Mouse (Mus musculus): ENCODE data around the gene Pax5. TPM values are rescaled to one million over a fixed set of nuclear protein-coding genes. Genes with fewer than 3 reads are reported as not detected.

Gene Pax5
- polyA plus RNA-seq, 1 experiment from 2014 or later, result 0.05 TPM

GRCm38 (mm10) chr4:44702891-44703685, 7.2 kb downstream of the Pax5 start:
- Histone ChIP-seq H3K4me3 (ENCODE audit: low read depth, low read length) (peak overlapping the region; percentile 38; the same call in 1 of the 2 replicates), H3K27me3 (replicated peaks; ENCODE audit: insufficient read depth, low read length) (peaks cover 75% of the 10 kb centered on the region), H3K4me2 (replicated peaks; ENCODE audit: low read depth, low read length) (peak overlapping the region; percentile 55; the same call in 1 of the 2 replicates), H3K9ac (replicated peaks; ENCODE audit: low read depth) (no peak overlapping the region), H3K4me1 (ENCODE audit: insufficient read depth, low read depth, low read length) (no peaks in the 10 kb centered on the region), H3K36me3 (ENCODE audit: insufficient read depth, low read length) (no peaks in the 10 kb centered on the region), H3K27ac (ENCODE audit: low read length) (no peak overlapping the region), H3K9me3 (ENCODE audit: low read length) (no peaks in the 10 kb centered on the region)
- WGBS, result 2% methylated on average over 58 of the region's 58 CpGs
- ATAC-seq, result no peak
- TF ChIP-seq CTCF (IDR thresholded peaks at IDR 0.05) (no peak), EP300 (IDR thresholded peaks at IDR 0.05) (no peak)
- no peak for DNase-seq (ENCODE audit: low spot score)

GRCm38 (mm10) chr4:44702011-44702527, 8.2 kb downstream of the Pax5 start:
- H3K9me3 ChIP-seq (ENCODE audit: low read length), result no peaks in the 10 kb centered on the region
- TF ChIP-seq EP300 (IDR thresholded peaks at IDR 0.05), result no peak
- no peak for TF ChIP-seq CTCF (IDR thresholded peaks at IDR 0.05)
- no peak overlapping the region for H3K9ac ChIP-seq (replicated peaks; ENCODE audit: low read depth)
- no peaks in the 10 kb centered on the region for H3K36me3 ChIP-seq (ENCODE audit: insufficient read depth, low read length)
- 2% methylated on average over 25 of the region's 25 CpGs for WGBS
- no peak overlapping the region for H3K27ac ChIP-seq (ENCODE audit: low read length)
- ATAC-seq (no peak), DNase-seq (ENCODE audit: low spot score) (no peak)
- no peak overlapping the region for H3K4me2 ChIP-seq (replicated peaks; ENCODE audit: low read depth, low read length)
- H3K27me3 ChIP-seq (replicated peaks; ENCODE audit: insufficient read depth, low read length), result peaks cover 73% of the 10 kb centered on the region
- no peaks in the 10 kb centered on the region for H3K4me1 ChIP-seq (ENCODE audit: insufficient read depth, low read depth, low read length)
- no peak overlapping the region for H3K4me3 ChIP-seq (ENCODE audit: low read depth, low read length)

- Histone ChIP-seq H3K9ac (replicated peaks; ENCODE audit: low read depth) (no peak overlapping the region), H3K27ac (ENCODE audit: low read length) (no peak overlapping the region), H3K27me3 (replicated peaks; ENCODE audit: insufficient read depth, low read length) (peaks cover 69% of the 10 kb centered on the region), H3K4me3 (ENCODE audit: low read depth, low read length) (no peak overlapping the region), H3K36me3 (ENCODE audit: insufficient read depth, low read length) (no peaks in the 10 kb centered on the region), H3K4me2 (replicated peaks; ENCODE audit: low read depth, low read length) (no peak overlapping the region), H3K9me3 (ENCODE audit: low read length) (no peaks in the 10 kb centered on the region), H3K4me1 (ENCODE audit: insufficient read depth, low read depth, low read length) (no peaks in the 10 kb centered on the region)
- WGBS, result 2% methylated on average over 9 of the region's 9 CpGs
- no peak for DNase-seq (ENCODE audit: low spot score)
- no peak for TF ChIP-seq EP300 (IDR thresholded peaks at IDR 0.05)
- TF ChIP-seq CTCF (IDR thresholded peaks at IDR 0.05), result no peak
- ATAC-seq, result no peak
These were observed 8.8 kb downstream of the Pax5 start for GRCm38 (mm10) chr4:44701513-44701912.

- no peak overlapping the region for H3K27ac ChIP-seq (ENCODE audit: low read length)
- H3K4me2 ChIP-seq (replicated peaks; ENCODE audit: low read depth, low read length), result no peak overlapping the region
- peaks cover 26% of the 10 kb centered on the region for H3K27me3 ChIP-seq (replicated peaks; ENCODE audit: insufficient read depth, low read length)
- TF ChIP-seq CTCF (IDR thresholded peaks at IDR 0.05) (no peak), EP300 (IDR thresholded peaks at IDR 0.05) (no peak)
- H3K36me3 ChIP-seq (ENCODE audit: insufficient read depth, low read length), result no peaks in the 10 kb centered on the region
- no peaks in the 10 kb centered on the region for H3K9me3 ChIP-seq (ENCODE audit: low read length)
- no peak overlapping the region for H3K4me3 ChIP-seq (ENCODE audit: low read depth, low read length)
- H3K4me1 ChIP-seq (ENCODE audit: insufficient read depth, low read depth, low read length), result no peaks in the 10 kb centered on the region
- H3K9ac ChIP-seq (replicated peaks; ENCODE audit: low read depth), result no peak overlapping the region
- ATAC-seq, result no peak
- no peak for DNase-seq (ENCODE audit: low spot score)
These were observed 13.6 kb downstream of the Pax5 start for GRCm38 (mm10) chr4:44696676-44697075.

GRCm38 (mm10) chr4:44694369-44694768, 15.9 kb downstream of the Pax5 start:
- no peak overlapping the region for H3K4me3 ChIP-seq (ENCODE audit: low read depth, low read length)
- H3K9me3 ChIP-seq (ENCODE audit: low read length), result no peaks in the 10 kb centered on the region
- no peak for TF ChIP-seq EP300 (IDR thresholded peaks at IDR 0.05)
- no peak for TF ChIP-seq CTCF (IDR thresholded peaks at IDR 0.05)
- DNase-seq (ENCODE audit: low spot score) (no peak), ATAC-seq (no peak)
- no peaks in the 10 kb centered on the region for H3K4me1 ChIP-seq (ENCODE audit: insufficient read depth, low read depth, low read length)
- 67% methylated on average over 15 of the region's 15 CpGs for WGBS
- H3K36me3 ChIP-seq (ENCODE audit: insufficient read depth, low read length), result no peaks in the 10 kb centered on the region
- H3K27me3 ChIP-seq (replicated peaks; ENCODE audit: insufficient read depth, low read length), result 0 out of 2 replicates have a peak, but pooled peaks cover 5% of the 10 kb centered on the region
- no peak overlapping the region for H3K4me2 ChIP-seq (replicated peaks; ENCODE audit: low read depth, low read length)
- no peak overlapping the region for H3K27ac ChIP-seq (ENCODE audit: low read length)
- no peak overlapping the region for H3K9ac ChIP-seq (replicated peaks; ENCODE audit: low read depth)

GRCm38 (mm10) chr4:44685582-44685981, 24.7 kb downstream of the Pax5 start:
- WGBS, result 62% methylated on average over 6 of the region's 6 CpGs
- no peak for ATAC-seq
- H3K36me3 ChIP-seq (ENCODE audit: insufficient read depth, low read length), result no peaks in the 10 kb centered on the region
- no peak overlapping the region for H3K27ac ChIP-seq (ENCODE audit: low read length)
- no peak overlapping the region for H3K4me2 ChIP-seq (replicated peaks; ENCODE audit: low read depth, low read length)
- H3K4me1 ChIP-seq (ENCODE audit: insufficient read depth, low read depth, low read length), result no peaks in the 10 kb centered on the region
- H3K9ac ChIP-seq (replicated peaks; ENCODE audit: low read depth), result no peak overlapping the region
- DNase-seq (ENCODE audit: low spot score), result no peak
- no peaks in the 10 kb centered on the region for H3K27me3 ChIP-seq (replicated peaks; ENCODE audit: insufficient read depth, low read length)
- no peak for TF ChIP-seq CTCF (IDR thresholded peaks at IDR 0.05)
- TF ChIP-seq EP300 (IDR thresholded peaks at IDR 0.05), result no peak
- no peak overlapping the region for H3K4me3 ChIP-seq (ENCODE audit: low read depth, low read length)
- H3K9me3 ChIP-seq (ENCODE audit: low read length), result no peaks in the 10 kb centered on the region
